Mouse (Mus musculus) hindbrain, embryonic 14.5 days (tissue): ENCODE data around the gene Tmem242. TPM values are rescaled to one million over a fixed set of nuclear protein-coding genes. Genes with fewer than 3 reads are reported as not detected.
A peak's percentile ranks its signal among the peaks of the same experiment; 100 is the strongest.
"Not testable (repeated sequence)": the region's sequence is repeated elsewhere in the genome, so short reads cannot be mapped to it uniquely, and the experiment has no call there.

ENCODE experiments used
- ATAC-seq: fragments of 200-750 bp; cut with Nextera tagmentation; 2 replicates; pipeline ENCODE4 v1.8.0; 2017; ENCODE audit warnings: moderate number of reproducible peaks, mild to moderate bottlenecking, moderate TSS enrichment, moderate library complexity; ENCODE audit not compliant: low FRiP score
- DNase-seq: peaks from one replicate; pipeline ENCODE4 v3.0.0-alpha.2; 2015; ENCODE audit warnings: low spot score
- H3K27ac ChIP-seq: fragments of 300-500 bp; sonication (generic); 2 replicates; pipeline ENCODE4 v1.5.1; 2014; ENCODE audit warnings: mild to moderate bottlenecking, moderate library complexity
- H3K27me3 ChIP-seq: fragments of 300-500 bp; sonication (generic); 2 replicates; pipeline ENCODE4 v1.6.1; 2014; ENCODE audit warnings: mild to moderate bottlenecking, low read length, mixed read lengths; ENCODE audit not compliant: control insufficient read depth, insufficient read depth
- H3K36me3 ChIP-seq: fragments of 300-500 bp; sonication (generic); replicated peaks from 2 replicates; pipeline ENCODE4 v1.6.1; 2014; ENCODE audit not compliant: control insufficient read depth, insufficient read depth
- H3K4me1 ChIP-seq: fragments of 300-500 bp; sonication (generic); replicated peaks from 2 replicates; pipeline ENCODE4 v1.6.1; 2014; ENCODE audit warnings: antibody characterized with exemption, low read length, mixed read lengths; ENCODE audit not compliant: control insufficient read depth, insufficient read depth
- H3K4me2 ChIP-seq: fragments of 300-500 bp; sonication (generic); replicated peaks from 2 replicates; pipeline ENCODE4 v1.6.1; 2014; ENCODE audit warnings: mild to moderate bottlenecking, moderate library complexity
- H3K4me3 ChIP-seq: fragments of 300-500 bp; sonication (generic); replicated peaks from 2 replicates; pipeline ENCODE4 v1.5.1; 2014; ENCODE audit warnings: mild to moderate bottlenecking, low read length
- H3K9ac ChIP-seq: fragments of 300-500 bp; sonication (generic); 2 replicates; pipeline ENCODE4 v1.6.1; 2014
- H3K9me3 ChIP-seq: fragments of 300-500 bp; sonication (generic); 2 replicates; pipeline ENCODE4 v1.6.1; 2016; ENCODE audit warnings: low read length; ENCODE audit not compliant: control insufficient read depth
- WGBS: fragments of 180-500 bp; shearing (Covaris S2); extraction: QIAGEN DNeasy Blood & Tissue Kit; methylation state at CpG from one replicate; pipeline ENCODE4 v1.1.7; 2014; 5-methylcytosine and 5-hydroxymethylcytosine counted together
- polyA plus RNA-seq: library from polyadenylated mRNA; unstranded; fragments of >200 nt; fragmentation: Nextera tagmentation; extraction: Ambion mirVana; gene quantifications from 2 replicates; pipeline ENCODE4 v1.2.1, GENCODE M21; 2014

Tmem242 gene
- polyA plus RNA-seq, 1 experiment from 2014 or later, result 111 TPM

GRCm38 (mm10) chr17:5453657-5454056 is 13.6 kb upstream of the Tmem242 start:
- ATAC-seq (no peak), DNase-seq (no peak)
- Histone ChIP-seq H3K36me3 (no peaks in the 10 kb centered on the region), H3K4me1 (no peaks in the 10 kb centered on the region), H3K27ac (no peak overlapping the region), H3K27me3 (no peaks in the 10 kb centered on the region), H3K4me2 (no peak overlapping the region), H3K9ac (no peak overlapping the region), H3K9me3 (no peaks in the 10 kb centered on the region), H3K4me3 (no peak overlapping the region)
- WGBS, result 82% methylated on average over 4 of the region's 4 CpGs

DNA sequence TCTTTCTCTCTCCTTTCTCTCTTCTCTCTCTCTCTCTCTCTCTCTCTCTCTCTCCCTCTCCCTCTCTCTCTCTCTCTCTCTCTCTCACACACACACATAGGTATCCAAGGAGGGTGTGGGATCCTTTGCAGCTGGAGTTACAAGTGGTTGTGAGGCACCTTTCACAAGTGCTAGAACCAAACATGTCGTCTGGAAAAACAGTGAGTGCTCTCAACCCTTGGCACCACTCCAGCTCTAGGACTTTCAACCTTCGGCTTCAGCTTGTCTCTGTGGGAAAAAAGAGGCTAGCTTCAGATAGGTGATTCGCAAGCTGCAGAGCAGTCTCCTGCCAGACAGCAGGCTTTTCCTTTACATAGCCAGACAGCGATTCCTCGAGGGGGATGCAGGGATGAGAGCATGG is 3.7 kb upstream of the Tmem242 start:
- H3K4me1 ChIP-seq, result peaks cover 8% of the 10 kb centered on the region; the same call in 1 of the 2 replicates
- ATAC-seq (no peak), DNase-seq (no peak)
- H3K27ac ChIP-seq, result no peak overlapping the region
- H3K27me3 ChIP-seq, result no peaks in the 10 kb centered on the region
- WGBS, result 64% methylated on average over 5 of the region's 5 CpGs
- no peaks in the 10 kb centered on the region for H3K9me3 ChIP-seq
- no peaks in the 10 kb centered on the region for H3K36me3 ChIP-seq
- no peak overlapping the region for H3K9ac ChIP-seq
- H3K4me2 ChIP-seq, result no peak overlapping the region
- H3K4me3 ChIP-seq, result no peak overlapping the region

DNA sequence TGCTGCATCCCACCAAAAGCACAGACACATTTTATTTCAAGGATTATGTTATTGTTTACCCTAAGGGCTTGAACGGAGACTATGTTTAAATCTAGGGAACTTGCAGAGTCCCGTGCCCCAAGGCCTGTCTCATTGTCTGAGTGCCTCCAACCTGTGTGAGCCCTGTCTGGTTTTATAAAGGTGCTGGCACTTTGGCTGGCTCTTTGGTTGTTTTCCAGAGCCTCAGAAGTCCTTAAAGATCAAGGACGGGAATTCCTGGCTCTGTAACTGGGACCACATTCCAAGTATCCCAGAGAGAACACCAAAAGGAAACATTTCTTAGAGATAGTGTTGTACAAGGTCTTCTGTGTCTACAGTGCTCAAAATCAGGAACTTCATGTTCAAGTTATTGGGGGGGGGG is 3.2 kb upstream of the Tmem242 start:
- H3K4me3 ChIP-seq, result no peak overlapping the region
- H3K9me3 ChIP-seq, result no peaks in the 10 kb centered on the region
- H3K4me1 ChIP-seq, result peaks cover 12% of the 10 kb centered on the region; the same call in 1 of the 2 replicates
- H3K27me3 ChIP-seq, result no peaks in the 10 kb centered on the region
- ATAC-seq (no peak), DNase-seq (no peak)
- no peak overlapping the region for H3K9ac ChIP-seq
- H3K27ac ChIP-seq, result no peak overlapping the region
- WGBS, result 83% methylated on average over 3 of the region's 3 CpGs
- no peaks in the 10 kb centered on the region for H3K36me3 ChIP-seq
- no peak overlapping the region for H3K4me2 ChIP-seq

- H3K27me3 ChIP-seq, H3K4me2 ChIP-seq, H3K4me3 ChIP-seq, H3K27ac ChIP-seq, H3K9me3 ChIP-seq, ATAC-seq, H3K9ac ChIP-seq, H3K36me3 ChIP-seq, DNase-seq: not testable (repeated sequence)
- WGBS, result 76% methylated on average over 5 of the region's 5 CpGs
- H3K4me1 ChIP-seq, result peaks cover 12% of the 10 kb centered on the region; the same call in 1 of the 2 replicates
These were observed 2.3 kb upstream of the Tmem242 start for GRCm38 (mm10) chr17:5442403-5442802.

GRCm38 (mm10) chr17:5439831-5440158 is 264 bp downstream of the Tmem242 start:
- Histone ChIP-seq H3K4me1 (peaks cover 12% of the 10 kb centered on the region; the same call in 1 of the 2 replicates), H3K4me3 (peak overlapping the region; percentile 46), H3K27me3 (no peaks in the 10 kb centered on the region), H3K36me3 (0 out of 2 replicates have a peak, but pooled peaks cover 3% of the 10 kb centered on the region), H3K9me3 (no peaks in the 10 kb centered on the region), H3K27ac (peak overlapping the region; percentile 5; the same call in 1 of the 2 replicates), H3K9ac (peak overlapping the region; percentile 76), H3K4me2 (peak overlapping the region; percentile 59)
- WGBS, result under 1% methylated on average over 8 of the region's 8 CpGs
- ATAC-seq (peak; percentile 57; the same call in 1 of the 2 replicates), DNase-seq (no peak)

DNA sequence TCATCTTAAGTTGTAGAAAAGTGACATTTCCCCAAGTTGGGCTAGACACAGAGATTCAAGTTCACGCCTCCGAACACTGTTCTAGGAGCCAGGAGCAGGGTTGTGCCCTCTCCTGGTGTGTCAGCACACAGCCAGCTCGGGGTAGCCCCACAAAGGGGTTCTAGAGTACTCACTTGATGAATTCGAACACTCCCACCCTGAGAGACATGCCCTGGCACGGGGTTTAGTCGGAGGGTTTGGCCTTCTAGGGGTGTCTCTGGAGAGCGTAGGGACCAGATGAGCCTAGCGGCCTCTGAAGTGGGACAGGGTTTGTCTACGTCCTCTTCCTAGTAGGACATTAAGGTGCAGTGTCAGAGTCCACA is 10.3 kb downstream of the Tmem242 start:
- 74% methylated on average over 9 of the region's 9 CpGs for WGBS
- no peak overlapping the region for H3K4me2 ChIP-seq
- peak overlapping the region; percentile 74 for H3K27ac ChIP-seq
- H3K4me1 ChIP-seq, result no peaks in the 10 kb centered on the region
- H3K4me3 ChIP-seq, result no peak overlapping the region
- H3K9ac ChIP-seq, result peak overlapping the region; percentile 41; the same call in 1 of the 2 replicates
- DNase-seq (no peak), ATAC-seq (peak; percentile 61)
- H3K9me3 ChIP-seq, result no peaks in the 10 kb centered on the region
- H3K36me3 ChIP-seq, result peaks cover 29% of the 10 kb centered on the region
- H3K27me3 ChIP-seq, result no peaks in the 10 kb centered on the region

DNA sequence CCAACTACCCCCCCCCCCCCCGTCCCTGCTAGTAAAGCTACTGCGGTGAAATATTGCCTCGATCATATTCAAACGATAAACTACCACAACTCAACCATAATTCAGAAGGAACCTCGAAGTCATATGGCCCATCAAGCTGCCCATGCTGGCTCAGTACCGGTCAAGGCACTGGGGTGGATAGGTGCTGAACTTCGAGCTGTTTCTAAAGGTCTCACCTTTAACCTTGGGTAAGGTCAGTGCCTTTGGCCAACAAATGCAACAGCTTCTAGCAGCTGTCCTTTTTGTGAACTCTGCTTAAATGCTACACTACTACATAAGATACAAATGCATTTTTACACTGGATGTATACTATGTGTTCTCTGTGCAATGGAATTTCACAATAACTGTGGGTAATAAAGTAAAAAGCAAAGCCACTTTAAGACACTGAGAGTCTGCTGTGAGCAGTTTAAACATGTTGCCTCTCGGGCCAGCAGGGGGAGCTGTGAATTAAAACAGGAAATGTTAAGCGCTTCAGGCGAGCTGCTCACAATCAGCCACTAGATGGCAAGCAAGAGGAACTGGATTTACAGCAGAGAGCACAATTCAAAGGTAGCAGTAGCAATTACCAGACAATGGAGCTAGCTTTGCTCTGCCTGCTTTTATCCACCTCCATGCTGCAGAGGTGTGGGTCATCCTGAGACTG is 10.8 kb downstream of the Tmem242 start:
- Histone ChIP-seq H3K9ac (peak overlapping the region; percentile 41; the same call in 1 of the 2 replicates), H3K27me3 (no peaks in the 10 kb centered on the region), H3K4me3 (no peak overlapping the region), H3K27ac (peak overlapping the region; percentile 74), H3K9me3 (no peaks in the 10 kb centered on the region), H3K4me2 (no peak overlapping the region), H3K36me3 (peaks cover 29% of the 10 kb centered on the region), H3K4me1 (no peaks in the 10 kb centered on the region)
- peak; percentile 98 for DNase-seq
- peak; percentile 80 for ATAC-seq
- 60% methylated on average over 10 of the region's 10 CpGs for WGBS

DNA sequence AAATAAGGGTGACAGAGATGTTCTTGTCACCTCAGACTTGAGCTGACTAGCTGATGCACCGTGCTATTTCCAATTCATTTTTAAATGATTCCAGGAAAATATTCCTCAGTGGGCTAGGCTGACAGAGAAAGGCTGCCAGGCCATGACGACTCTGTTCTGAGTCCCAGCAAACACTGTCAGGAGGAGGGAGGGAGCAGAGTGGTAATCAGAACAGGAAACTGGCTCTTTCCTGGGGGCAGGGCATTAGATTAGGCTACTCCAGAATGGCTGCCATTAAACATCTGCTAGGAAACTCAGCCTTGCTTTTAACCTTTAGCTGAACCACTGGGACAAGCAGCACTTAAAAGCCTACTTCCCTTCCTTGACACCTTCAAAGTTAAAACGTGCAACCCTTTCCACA is 14.9 kb downstream of the Tmem242 start:
- H3K9ac ChIP-seq, result no peak overlapping the region
- 67% methylated on average over 3 of the region's 3 CpGs for WGBS
- H3K27ac ChIP-seq, result no peak overlapping the region
- H3K4me3 ChIP-seq, result no peak overlapping the region
- H3K9me3 ChIP-seq, result no peaks in the 10 kb centered on the region
- DNase-seq (no peak), ATAC-seq (no peak)
- no peaks in the 10 kb centered on the region for H3K4me1 ChIP-seq
- H3K4me2 ChIP-seq, result no peak overlapping the region
- no peaks in the 10 kb centered on the region for H3K36me3 ChIP-seq
- no peaks in the 10 kb centered on the region for H3K27me3 ChIP-seq

DNA sequence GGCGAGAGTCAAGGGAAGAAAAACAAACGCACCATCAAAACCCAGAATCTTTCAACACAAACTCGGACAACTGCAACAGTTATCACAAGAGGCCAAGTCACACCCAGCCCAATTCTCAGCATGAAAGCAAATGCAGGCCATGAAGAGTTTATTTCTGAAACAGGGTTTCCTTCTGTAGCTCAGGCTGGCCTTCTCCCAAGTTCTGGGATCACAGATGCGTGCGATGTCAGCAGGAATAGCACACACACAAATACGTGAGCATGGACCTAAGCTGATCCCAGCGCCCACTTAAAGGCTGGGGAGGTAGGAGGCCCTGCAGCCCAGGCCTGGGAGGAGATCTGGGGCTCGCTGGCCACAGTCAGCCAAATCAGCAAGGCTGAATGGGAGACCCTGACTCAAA is 15.9 kb downstream of the Tmem242 start:
- Histone ChIP-seq H3K9me3 (no peaks in the 10 kb centered on the region), H3K27ac (no peak overlapping the region), H3K36me3 (no peaks in the 10 kb centered on the region), H3K27me3 (no peaks in the 10 kb centered on the region), H3K4me1 (no peaks in the 10 kb centered on the region), H3K4me3 (no peak overlapping the region), H3K9ac (no peak overlapping the region), H3K4me2 (no peak overlapping the region)
- 88% methylated on average over 8 of the region's 8 CpGs for WGBS
- ATAC-seq (no peak), DNase-seq (no peak)

DNA sequence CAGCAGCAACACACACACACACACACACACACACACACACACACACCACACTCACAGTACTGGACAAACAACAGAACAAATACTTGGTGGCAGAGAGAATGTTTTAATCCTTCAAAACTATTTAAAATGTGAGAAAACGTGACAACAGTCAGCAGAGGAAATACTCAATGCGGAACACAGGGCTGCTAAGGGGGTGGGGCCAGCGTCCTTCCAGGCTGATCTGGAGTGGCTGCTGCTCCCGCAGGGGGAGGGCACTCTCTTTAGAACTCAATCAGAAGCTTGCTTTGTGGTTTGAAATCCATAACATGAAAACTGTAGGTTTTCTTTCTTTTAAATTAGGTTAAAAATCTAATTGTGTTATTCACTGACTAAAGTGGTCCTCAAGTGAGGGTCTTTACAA is 18.2 kb downstream of the Tmem242 start:
- 61% methylated on average over 4 of the region's 4 CpGs for WGBS
- DNase-seq, result no peak

More for the DNA sequence above, 18.2 kb downstream of the Tmem242 start:
- no peak for ATAC-seq
- H3K9me3 ChIP-seq, result no peaks in the 10 kb centered on the region
- no peak overlapping the region for H3K4me2 ChIP-seq
- peaks cover 12% of the 10 kb centered on the region; the same call in 1 of the 2 replicates for H3K36me3 ChIP-seq
- H3K4me3 ChIP-seq, result no peak overlapping the region
- no peak overlapping the region for H3K9ac ChIP-seq
- H3K4me1 ChIP-seq, result no peaks in the 10 kb centered on the region
- H3K27me3 ChIP-seq, result no peaks in the 10 kb centered on the region
- no peak overlapping the region for H3K27ac ChIP-seq
